Mouse (Mus musculus): ENCODE data around the gene Olfr707. TPM values are rescaled to one million over a fixed set of nuclear protein-coding genes. Genes with fewer than 3 reads are reported as not detected.
A peak's percentile ranks its signal among the peaks of the same experiment; 100 is the strongest.
"Not testable (repeated sequence)": the region's sequence is repeated elsewhere in the genome, so short reads cannot be mapped to it uniquely, and the experiment has no call there.

The Olfr707 gene
- not detected for total RNA-seq (2021)
- long read RNA-seq, experiment 1: 0 reads
- long read RNA-seq, experiment 2: 0 reads

DNA sequence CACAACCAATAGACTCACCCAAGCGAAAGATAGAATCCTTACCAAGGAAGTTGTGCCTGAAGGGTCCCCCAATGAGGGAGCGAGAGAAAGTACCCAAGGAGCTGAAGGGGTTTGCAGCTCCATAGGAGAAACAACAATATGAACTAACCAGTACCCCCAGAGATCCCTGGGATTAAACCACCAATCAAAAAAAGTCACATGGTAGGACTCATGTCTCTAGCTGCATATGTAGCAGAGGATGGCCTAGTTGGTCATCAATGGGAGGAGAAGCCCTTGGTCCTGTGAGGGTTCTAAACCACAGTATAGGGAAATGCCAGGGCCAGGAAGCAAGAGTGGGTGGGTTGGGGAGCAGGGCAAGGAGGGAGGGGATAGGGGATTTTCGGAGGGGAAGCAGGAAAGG, at the start of gene Olfr707:
Gene Olfr707 (minus strand): TSS at position 101 of the 400 bp plus-strand sequence.
- not testable (repeated sequence) for H3K27ac ChIP-seq; H3K4me3 ChIP-seq; DNase-seq (ENCODE audit: low spot score in 2 of 2)

DNA sequence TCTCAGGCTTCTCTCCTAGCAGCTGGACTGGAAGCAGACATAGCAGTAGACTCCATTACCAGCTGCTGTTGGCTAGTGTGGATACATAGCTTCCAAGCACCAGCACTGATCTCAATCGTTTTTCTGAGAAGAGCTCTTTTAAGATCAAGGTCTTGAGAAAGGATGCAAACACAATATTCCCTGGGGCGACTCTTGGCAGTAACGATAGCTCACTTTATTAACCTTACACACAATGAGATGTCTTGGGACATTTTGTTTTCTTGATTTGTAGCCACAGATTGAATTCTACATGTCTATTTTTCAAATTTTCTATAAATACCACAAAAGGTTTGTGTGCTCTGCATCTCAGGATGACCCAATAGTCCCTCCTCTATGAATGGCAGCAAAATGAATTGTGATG, 47.2 kb upstream of the Olfr707 start, which contains the start of gene Olfr710:
Gene Olfr710 (minus strand): TSS at position 101 of the 400 bp plus-strand sequence.
- DNase-seq (ENCODE audit: low spot score in 2 of 2): no peak
- no peak for TF ChIP-seq CTCF (conservative IDR thresholded peaks at IDR 0.05)
- Histone ChIP-seq H3K4me3 (no peak within 1 kb of the TSS), H3K27ac (no peak within 1 kb of the TSS)

DNA sequence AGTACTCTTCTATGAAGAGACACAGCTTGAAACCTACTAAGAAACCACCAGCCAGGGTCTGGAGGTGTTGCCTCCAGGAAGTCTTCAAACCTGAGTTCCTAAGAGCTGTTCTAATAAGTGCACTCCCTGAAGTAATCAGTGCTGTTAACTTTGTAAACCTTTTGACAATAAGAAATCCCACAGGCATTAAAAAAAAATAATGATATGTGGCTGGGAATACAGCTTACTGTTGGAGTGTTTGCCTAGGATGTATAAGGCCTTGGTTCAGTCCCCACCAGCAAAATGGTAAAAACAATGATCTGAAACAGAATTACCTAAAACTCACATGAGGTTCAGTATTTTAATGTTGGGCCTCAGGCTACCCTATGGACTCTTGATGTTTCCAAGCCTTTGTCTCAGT, 31.1 kb upstream of the Olfr707 start, which contains the start of gene Olfr709-ps1:
Gene Olfr709-ps1 (minus strand): TSS at position 101 of the 400 bp plus-strand sequence.
- DNase-seq (ENCODE audit: low spot score in 2 of 2): no peak
- H3K4me3 ChIP-seq: no peak within 1 kb of the TSS
- no peak within 1 kb of the TSS for H3K27ac ChIP-seq
- TF ChIP-seq CTCF (conservative IDR thresholded peaks at IDR 0.05): no peak

DNA sequence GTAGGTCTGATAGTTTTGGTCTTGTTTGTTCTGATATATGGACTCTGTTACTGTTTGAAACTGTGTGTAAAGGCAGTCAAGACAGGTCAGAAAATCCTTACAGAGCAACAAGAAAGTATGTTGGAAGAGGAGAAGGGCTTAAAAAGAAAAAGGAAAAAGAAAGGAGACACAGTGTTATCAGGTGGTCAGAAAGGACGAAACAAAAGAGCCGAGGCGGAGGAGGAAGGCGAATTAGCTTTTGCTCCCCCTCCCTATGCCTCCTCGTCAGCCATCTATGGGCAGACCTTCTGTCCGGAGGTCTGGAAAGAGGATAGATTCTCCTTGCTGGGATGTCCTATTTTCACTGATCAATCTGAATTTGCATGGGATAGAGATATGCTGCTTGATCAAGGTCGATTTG, 19.9 kb upstream of the Olfr707 start:
- DNase-seq (ENCODE audit: low spot score in 2 of 2): peak in 1 of 2 experiments; percentile 0
- not testable (repeated sequence) for H3K27ac ChIP-seq, H3K4me3 ChIP-seq

DNA sequence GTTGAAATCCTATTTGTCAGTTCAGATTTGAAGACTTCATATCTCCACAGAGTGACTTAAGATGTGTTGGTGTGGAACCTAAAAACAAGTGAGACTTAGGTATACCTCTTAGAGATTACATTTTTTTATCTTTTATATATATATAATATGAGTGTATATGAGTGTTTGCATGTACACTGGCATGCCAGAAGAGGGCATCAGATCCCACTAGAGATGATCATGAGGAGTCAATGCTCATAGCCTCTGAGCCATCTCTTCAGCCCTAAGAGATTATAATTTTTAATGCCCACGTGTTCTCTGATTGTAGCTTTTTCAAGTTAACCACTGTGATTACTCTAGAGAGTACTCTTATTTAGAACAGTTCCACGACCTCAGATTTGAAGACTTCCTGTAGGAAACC, 6.6 kb upstream of the Olfr707 start, which contains the start of gene Olfr1532-ps1:
Gene Olfr1532-ps1 (plus strand): TSS at position 326 of the 400 bp plus-strand sequence.
- Histone ChIP-seq H3K27ac (no peak within 1 kb of the TSS), H3K4me3 (no peak within 1 kb of the TSS)
- no peak for TF ChIP-seq CTCF (conservative IDR thresholded peaks at IDR 0.05)
- no peak for DNase-seq (ENCODE audit: low spot score in 2 of 2)

DNA sequence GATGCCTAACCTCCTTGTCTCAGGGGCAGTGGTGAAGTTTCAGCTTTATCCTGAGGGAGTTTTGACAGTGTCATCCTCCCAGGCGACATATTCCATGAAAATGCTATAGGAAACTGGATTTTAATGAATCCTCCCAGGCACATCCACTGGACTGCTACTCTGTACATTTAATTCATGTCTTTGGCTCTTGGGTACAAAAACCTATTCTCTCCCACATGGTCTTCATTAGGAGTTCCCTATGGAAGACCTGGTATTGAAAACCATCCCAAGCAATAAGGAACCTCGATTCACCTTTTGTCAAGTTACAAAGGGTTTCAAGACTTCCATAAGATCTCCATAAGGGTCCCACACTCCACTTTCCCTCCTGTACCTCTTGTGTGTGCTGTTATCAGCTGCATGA, 13.0 kb downstream of the Olfr707 start, which contains the start of gene Olfr706:
Gene Olfr706 (minus strand): TSS at position 101 of the 400 bp plus-strand sequence.
- Histone ChIP-seq H3K27ac (no peak within 1 kb of the TSS), H3K4me3 (no peak within 1 kb of the TSS)
- TF ChIP-seq CTCF (conservative IDR thresholded peaks at IDR 0.05): no peak
- no peak for DNase-seq (ENCODE audit: low spot score in 2 of 2)

DNA sequence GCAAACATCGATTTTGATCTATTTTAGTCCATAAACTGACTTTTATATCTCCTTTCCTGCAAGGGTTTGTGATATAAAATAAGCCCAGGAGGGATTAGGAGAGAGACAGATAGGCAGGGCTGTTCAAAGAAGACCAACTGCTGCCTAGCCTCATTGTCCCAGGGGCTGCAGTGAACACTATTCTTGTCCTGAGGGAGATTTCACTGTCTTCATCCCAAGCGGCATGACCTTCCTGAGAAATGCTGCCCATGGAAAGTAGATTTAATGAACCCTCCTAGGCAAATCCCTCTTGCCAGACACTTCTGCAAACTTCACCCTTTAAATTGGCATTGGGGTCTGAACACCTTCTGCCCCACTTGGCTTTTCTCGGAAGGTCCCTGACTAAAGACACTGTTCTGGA, 24.2 kb downstream of the Olfr707 start, which contains the start of gene Olfr705:
Gene Olfr705 (minus strand): TSS at position 101 of the 400 bp plus-strand sequence.
- no peak for TF ChIP-seq CTCF (conservative IDR thresholded peaks at IDR 0.05)
- no peak for DNase-seq (ENCODE audit: low spot score in 2 of 2)
- Histone ChIP-seq H3K4me3 (no peak within 1 kb of the TSS), H3K27ac (no peak within 1 kb of the TSS)

DNA sequence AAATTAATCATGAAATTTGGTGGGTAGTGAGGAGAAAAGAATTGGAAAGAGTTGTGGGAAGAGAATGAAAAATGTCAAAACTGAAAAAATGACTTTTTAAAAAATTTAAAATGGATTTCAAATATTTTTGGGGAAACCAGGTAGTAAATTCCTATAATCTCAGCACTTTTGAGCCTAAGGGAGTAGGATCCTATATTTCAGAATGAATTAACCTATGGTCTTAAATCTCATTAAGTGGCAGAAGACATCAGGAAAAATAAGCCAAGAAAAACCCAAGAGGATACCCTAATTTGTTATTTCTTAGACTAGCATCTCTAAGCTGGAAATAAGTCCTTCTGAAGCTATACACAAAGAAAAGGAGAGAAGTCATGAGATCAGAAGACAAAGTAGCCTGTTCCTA, 38.2 kb downstream of the Olfr707 start, which contains the start of gene Olfr704:
Gene Olfr704 (plus strand): TSS at position 301 of the 400 bp plus-strand sequence.
- no peak for TF ChIP-seq CTCF (conservative IDR thresholded peaks at IDR 0.05)
- Histone ChIP-seq H3K27ac (no peak within 1 kb of the TSS), H3K4me3 (no peak within 1 kb of the TSS)
- no peak for DNase-seq (ENCODE audit: low spot score in 2 of 2)

DNA sequence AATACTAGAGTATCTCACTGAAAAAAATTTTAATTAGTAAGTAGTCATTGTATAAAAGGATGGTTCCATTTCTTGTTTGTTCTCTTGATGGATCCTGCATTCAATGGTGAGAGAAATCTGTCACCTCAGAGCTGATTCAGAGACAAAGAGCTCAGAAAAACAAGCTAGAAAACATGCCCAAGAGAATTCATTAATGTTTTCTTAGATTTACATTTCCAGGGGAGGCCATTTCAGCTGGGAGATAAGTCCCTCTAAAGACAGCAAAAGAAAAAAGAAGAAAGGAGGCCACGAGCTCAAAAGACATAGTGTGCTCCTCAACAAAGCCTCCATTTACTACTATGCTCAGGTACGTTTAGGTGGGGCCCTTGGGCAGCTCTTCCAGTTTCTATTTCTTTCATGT, 58.0 kb downstream of the Olfr707 start, which contains the start of gene Olfr703:
Gene Olfr703 (plus strand): TSS at position 301 of the 400 bp plus-strand sequence.
- Histone ChIP-seq H3K27ac (no peak within 1 kb of the TSS), H3K4me3 (no peak within 1 kb of the TSS)
- no peak for DNase-seq (ENCODE audit: low spot score in 2 of 2)
- no peak for TF ChIP-seq CTCF (conservative IDR thresholded peaks at IDR 0.05)

Other genes starting within 250 kb of the Olfr707 start
- gene Olfr693, start 220.7 kb downstream of the Olfr707 start, total RNA-seq (2021): not detected
- not detected for gene Olfr694, start 209.4 kb downstream of the Olfr707 start, total RNA-seq (2021)
- gene Olfr695, start 184.8 kb downstream of the Olfr707 start, total RNA-seq (2021): not detected
- not detected for gene Olfr697, start 158.8 kb downstream of the Olfr707 start, total RNA-seq (2021)
- not detected for gene Olfr698, start 145.8 kb downstream of the Olfr707 start, total RNA-seq (2021)
- gene Olfr699, start 108.0 kb downstream of the Olfr707 start, total RNA-seq (2021): not detected
- gene Olfr700, start 92.4 kb downstream of the Olfr707 start, total RNA-seq (2021): not detected
- not detected for gene Olfr701, start 87.1 kb downstream of the Olfr707 start, total RNA-seq (2021)
- not detected for gene Olfr702, start 67.3 kb downstream of the Olfr707 start, total RNA-seq (2021)
- not detected for gene Olfr703, start 57.9 kb downstream of the Olfr707 start, total RNA-seq (2021)
- not detected for gene Olfr704, start 38.1 kb downstream of the Olfr707 start, total RNA-seq (2021)
- not detected for gene Olfr705, start 24.4 kb downstream of the Olfr707 start, total RNA-seq (2021)
- not detected for gene Olfr706, start 13.1 kb downstream of the Olfr707 start, total RNA-seq (2021)
- not detected for gene Olfr1532-ps1, start 6.8 kb upstream of the Olfr707 start, total RNA-seq (2021)
- not detected for gene Olfr709-ps1, start 31.0 kb upstream of the Olfr707 start, total RNA-seq (2021)
- gene Olfr710, start 47.1 kb upstream of the Olfr707 start, total RNA-seq (2021): not detected
- under 1 TPM in 1 of 2 experiments, not detected in 1; 0.08 TPM for gene Olfr6, start 62.7 kb upstream of the Olfr707 start, total RNA-seq (2021)
- not detected for gene Olfr711, start 74.2 kb upstream of the Olfr707 start, total RNA-seq (2021)
- gene Olfr2, start 104.8 kb upstream of the Olfr707 start, total RNA-seq (2021): not detected
- gene Olfr713, start 129.9 kb upstream of the Olfr707 start, total RNA-seq (2021): not detected
- gene Olfr714, start 169.7 kb upstream of the Olfr707 start, total RNA-seq (2021): not detected
- gene Olfr17, start 192.0 kb upstream of the Olfr707 start, total RNA-seq (2021): not detected
- gene Olfr715b, start 209.1 kb upstream of the Olfr707 start, total RNA-seq (2021): not detected
- not detected for gene Olfr715, start 229.8 kb upstream of the Olfr707 start, total RNA-seq (2021)
- gene Olfr716, start 237.1 kb upstream of the Olfr707 start, total RNA-seq (2021): not detected

Data from layer of hippocampus, adult 2 months (tissue).